Comparison of ENCODE assay signal across 8 mouse cellular contexts in genomic region chr11:75679439-75680171, GRCm38 (mm10). TPM values are rescaled to one million over a fixed set of nuclear protein-coding genes. Genes with fewer than 3 reads are reported as not detected.
DNase-seq lines count a peak whose midpoint lies in the region; ATAC-seq and TF ChIP-seq lines count a peak whose summit lies in the region.

No protein-coding gene starts in this region.

- H3K9ac ChIP-seq in hindbrain, embryonic 16.5 days (ENCODE audit: low read depth, low read length): peak overlapping the region; percentile 95

- H3K27me3 ChIP-seq in testis, adult 2 months (ENCODE audit: control insufficient read depth, insufficient read depth, low read length): no peaks in the 10 kb centered on the region
- no peaks in the 10 kb centered on the region for H3K27me3 ChIP-seq in hindbrain, embryonic 16.5 days (replicated peaks; ENCODE audit: control insufficient read depth, insufficient read depth, low read length)
- H3K27me3 ChIP-seq in limb, embryonic 10.5 days (ENCODE audit: low read depth, poor library complexity, severe bottlenecking): no peaks in the 10 kb centered on the region
- no peaks in the 10 kb centered on the region for H3K27me3 ChIP-seq in midbrain, embryonic 10.5 days (ENCODE audit: low read depth, poor library complexity, severe bottlenecking)

- H3K27ac ChIP-seq in testis, adult 2 months (ENCODE audit: control insufficient read depth, insufficient read depth, low read depth, low read length): peak overlapping the region; percentile 80
- peak overlapping the region; percentile 92 for H3K27ac ChIP-seq in hindbrain, embryonic 16.5 days (ENCODE audit: low read depth, low read length)
- peak overlapping the region; percentile 97 for H3K27ac ChIP-seq in limb, embryonic 10.5 days
- H3K27ac ChIP-seq in midbrain, embryonic 10.5 days (replicated peaks): peak overlapping the region; percentile 96

- no peak for DNase-seq in testis, postnatal 10 days (ENCODE audit: low spot score)
- peak; percentile 55 for DNase-seq in c-Kit-positive CD71-positive TER-119-positive erythroid progenitor cells, embryonic 14.5 days (ENCODE audit: low spot score)
- DNase-seq in gastrocnemius, adult 8-10 months (ENCODE audit: low spot score in 2 of 2): peak; percentile 58
- peak; percentile 67 for DNase-seq in limb, embryonic 10.5 days (ENCODE audit: low spot score)
- DNase-seq in midbrain, embryonic 10.5 days (ENCODE audit: low spot score): no peak
- DNase-seq in skeletal muscle tissue, adult 2 months (ENCODE audit: low read depth, low spot score): peak; percentile 66

- H3K36me3 ChIP-seq in testis, adult 2 months (ENCODE audit: control insufficient read depth, insufficient read depth, low read length): no peaks in the 10 kb centered on the region
- H3K36me3 ChIP-seq in hindbrain, embryonic 16.5 days (ENCODE audit: control insufficient read depth, insufficient read depth, low read length): no peaks in the 10 kb centered on the region
- peaks cover 32% of the 10 kb centered on the region for H3K36me3 ChIP-seq in limb, embryonic 10.5 days
- H3K36me3 ChIP-seq in midbrain, embryonic 10.5 days: peaks cover 29% of the 10 kb centered on the region

- peak; percentile 84 for ATAC-seq in hindbrain, embryonic 16.5 days

- H3K9me3 ChIP-seq in hindbrain, embryonic 16.5 days (ENCODE audit: control insufficient read depth, low read length): no peaks in the 10 kb centered on the region
- no peaks in the 10 kb centered on the region for H3K9me3 ChIP-seq in limb, embryonic 10.5 days (replicated peaks)
- no peaks in the 10 kb centered on the region for H3K9me3 ChIP-seq in midbrain, embryonic 10.5 days (replicated peaks)

- WGBS in hindbrain, embryonic 16.5 days: 0% methylated on average over 33 of the region's 43 CpGs
- WGBS in limb, embryonic 10.5 days: under 1% methylated on average over 43 of the region's 43 CpGs
- WGBS in midbrain, embryonic 10.5 days: under 1% methylated on average over 43 of the region's 43 CpGs

- H3K4me3 ChIP-seq in testis, adult 2 months (ENCODE audit: control insufficient read depth, low read depth, low read length): peak overlapping the region; percentile 86
- peak overlapping the region; percentile 99 for H3K4me3 ChIP-seq in hindbrain, embryonic 16.5 days (ENCODE audit: low read length)
- peak overlapping the region; percentile 97 for H3K4me3 ChIP-seq in limb, embryonic 10.5 days
- H3K4me3 ChIP-seq in midbrain, embryonic 10.5 days: peak overlapping the region; percentile 96

- H3K4me2 ChIP-seq in hindbrain, embryonic 16.5 days (ENCODE audit: low read length): peak overlapping the region; percentile 80

- no peak for TF ChIP-seq POLR2A in testis, adult 2 months (IDR thresholded peaks at IDR 0.05; ENCODE audit: control insufficient read depth, low read depth, low read length)

- H3K4me1 ChIP-seq in testis, adult 2 months (ENCODE audit: control insufficient read depth, insufficient read depth, low read length): peaks cover 9% of the 10 kb centered on the region
- H3K4me1 ChIP-seq in hindbrain, embryonic 16.5 days (ENCODE audit: control insufficient read depth, insufficient read depth, low read depth, low read length): peaks cover 17% of the 10 kb centered on the region
- H3K4me1 ChIP-seq in limb, embryonic 10.5 days: peaks cover 19% of the 10 kb centered on the region
- H3K4me1 ChIP-seq in midbrain, embryonic 10.5 days: peaks cover 22% of the 10 kb centered on the region

- TF ChIP-seq CTCF in testis, adult 2 months (IDR thresholded peaks at IDR 0.05; ENCODE audit: control insufficient read depth, insufficient read depth, insufficient replicate concordance, low read depth, low read length): peak; percentile 17; the same call in 1 of the 2 replicates

RNA-seq across cellular contexts. Expression of gene Crk, which starts 0.5 kb away (rescaled TPM):
- 27.0 and 35.8 TPM in 2 replicates for polyA plus RNA-seq in testis, adult 2 months (2012; rRNA removed)
- total RNA-seq in gastrocnemius, adult 8-10 months (2022): 10 to 100 TPM; 48.7 to 68.4 (median 50.0) TPM
- polyA plus RNA-seq in hindbrain, embryonic 16.5 days (2015; fragmentation: Nextera tagmentation; extraction: Ambion mirVana): 106 and 109 TPM in 2 replicates
- polyA plus RNA-seq in limb, embryonic 10.5 days (2016; fragmentation: Nextera tagmentation; extraction: Ambion mirVana): 105 and 123 TPM in 2 replicates
- polyA plus RNA-seq in midbrain, embryonic 10.5 days (2016; fragmentation: Nextera tagmentation; extraction: Ambion mirVana): 127 and 133 TPM in 2 replicates

RNA-seq across cellular contexts. Expression of gene Myo1c, which starts 29.3 kb away (rescaled TPM):
- polyA plus RNA-seq in testis, adult 2 months (2012; rRNA removed): 41.3 and 48.7 TPM in 2 replicates
- total RNA-seq in gastrocnemius, adult 8-10 months (2022): 10 to 100 TPM; 29.7 to 34.7 (median 32.1) TPM
- polyA plus RNA-seq in hindbrain, embryonic 16.5 days (2015; fragmentation: Nextera tagmentation; extraction: Ambion mirVana): 13.6 and 16.7 TPM in 2 replicates
- 19.7 and 20.2 TPM in 2 replicates for polyA plus RNA-seq in limb, embryonic 10.5 days (2016; fragmentation: Nextera tagmentation; extraction: Ambion mirVana)
- 16.4 and 19.3 TPM in 2 replicates for polyA plus RNA-seq in midbrain, embryonic 10.5 days (2016; fragmentation: Nextera tagmentation; extraction: Ambion mirVana)

RNA-seq across cellular contexts. Expression of gene Inpp5k, which starts 48.8 kb away (rescaled TPM):
- 121 and 128 TPM in 2 replicates for polyA plus RNA-seq in testis, adult 2 months (2012; rRNA removed)
- 10 to 100 TPM; 20.2 to 25.3 (median 23.6) TPM for total RNA-seq in gastrocnemius, adult 8-10 months (2022)
- polyA plus RNA-seq in hindbrain, embryonic 16.5 days (2015; fragmentation: Nextera tagmentation; extraction: Ambion mirVana): 39.8 TPM in 2 replicates
- 14.4 and 17.6 TPM in 2 replicates for polyA plus RNA-seq in limb, embryonic 10.5 days (2016; fragmentation: Nextera tagmentation; extraction: Ambion mirVana)
- polyA plus RNA-seq in midbrain, embryonic 10.5 days (2016; fragmentation: Nextera tagmentation; extraction: Ambion mirVana): 19.6 and 23.8 TPM in 2 replicates

RNA-seq across cellular contexts. Expression of gene Ywhae, which starts 53.1 kb away (rescaled TPM):
- polyA plus RNA-seq in testis, adult 2 months (2012; rRNA removed): 172 and 188 TPM in 2 replicates
- total RNA-seq in gastrocnemius, adult 8-10 months (2022): 100 to 1,000 TPM; 440 to 558 (median 522) TPM
- 1,437 and 1,451 TPM in 2 replicates for polyA plus RNA-seq in hindbrain, embryonic 16.5 days (2015; fragmentation: Nextera tagmentation; extraction: Ambion mirVana)
- polyA plus RNA-seq in limb, embryonic 10.5 days (2016; fragmentation: Nextera tagmentation; extraction: Ambion mirVana): 1,115 and 1,137 TPM in 2 replicates
- polyA plus RNA-seq in midbrain, embryonic 10.5 days (2016; fragmentation: Nextera tagmentation; extraction: Ambion mirVana): 1,400 and 1,401 TPM in 2 replicates

Comparison
In these comparisons a context has a peak if more than half of its experiments do, and no peak if none do; other contexts are left out.
1. DNase-seq: peak in c-Kit-positive CD71-positive TER-119-positive erythroid progenitor cells, embryonic 14.5 days (single experiment), gastrocnemius, adult 8-10 months (2 of 2), limb, embryonic 10.5 days (single experiment) and skeletal muscle tissue, adult 2 months (single experiment); none in testis, postnatal 10 days (single experiment) and midbrain, embryonic 10.5 days (single experiment).
2. Peak in every context shown above with its lines, with median percentiles within 50 percentile points of each other: H3K27ac ChIP-seq and H3K4me3 ChIP-seq.